Mouse (Mus musculus): Measurements from ENCODE around the gene Arhgap15. TPM values are rescaled to one million over a fixed set of nuclear protein-coding genes. Genes with fewer than 3 reads are reported as not detected.
A peak's percentile ranks its signal among the peaks of the same experiment; 100 is the strongest.

Arhgap15 gene
- polyA plus RNA-seq, 1 experiment from 2014 or later: 1.0 TPM

DNA sequence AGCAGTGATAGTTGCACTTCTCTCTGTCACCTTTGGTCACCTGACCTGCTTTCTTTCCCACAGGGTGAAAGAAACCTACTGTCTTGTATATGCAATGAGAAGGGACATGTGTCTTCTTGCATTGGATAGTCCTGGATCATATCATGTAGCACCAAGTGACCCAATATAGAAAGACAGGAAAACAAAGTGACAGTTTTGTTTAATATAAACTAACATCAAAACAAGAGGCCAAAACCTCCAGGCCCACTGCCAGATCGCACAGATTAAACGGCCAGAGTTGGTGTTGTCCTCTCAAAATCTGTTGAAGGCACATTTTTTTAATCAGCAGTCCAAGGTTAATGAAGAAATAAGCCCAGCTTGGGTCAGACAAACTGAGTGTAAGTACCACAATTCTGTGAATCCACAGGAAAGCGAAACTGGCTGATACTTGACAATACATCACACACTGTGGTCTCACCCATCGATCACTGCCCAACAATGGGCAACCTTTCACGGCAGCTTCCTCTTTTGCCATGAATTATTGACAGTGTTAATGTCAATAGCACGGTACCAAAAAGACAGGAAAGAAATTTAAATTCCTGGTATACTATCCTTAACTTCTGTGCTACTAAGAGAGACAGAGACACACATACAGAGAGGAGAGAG lies 41.5 kb downstream of the Arhgap15 start:
- Histone ChIP-seq H3K27ac (no peak overlapping the region), H3K4me2 (ENCODE audit: low read length) (no peak overlapping the region), H3K9me3 (replicated peaks; ENCODE audit: low read length) (no peaks in the 10 kb centered on the region), H3K9ac (ENCODE audit: low read depth, low read length) (no peak overlapping the region), H3K4me1 (replicated peaks; ENCODE audit: insufficient read depth, low read length) (no peaks in the 10 kb centered on the region), H3K4me3 (replicated peaks; ENCODE audit: low read depth, low read length) (no peak overlapping the region), H3K36me3 (ENCODE audit: insufficient read depth, low read length) (no peaks in the 10 kb centered on the region), H3K27me3 (ENCODE audit: insufficient read depth, low read length) (no peaks in the 10 kb centered on the region)
- TF ChIP-seq CTCF (IDR thresholded peaks at IDR 0.05; ENCODE audit: low read depth): no peak
- 54% methylated on average over 6 of the region's 6 CpGs for WGBS
- ATAC-seq (replicated peaks; ENCODE audit: low FRiP score, low read depth) (no peak), DNase-seq (ENCODE audit: low spot score) (no peak)

DNA sequence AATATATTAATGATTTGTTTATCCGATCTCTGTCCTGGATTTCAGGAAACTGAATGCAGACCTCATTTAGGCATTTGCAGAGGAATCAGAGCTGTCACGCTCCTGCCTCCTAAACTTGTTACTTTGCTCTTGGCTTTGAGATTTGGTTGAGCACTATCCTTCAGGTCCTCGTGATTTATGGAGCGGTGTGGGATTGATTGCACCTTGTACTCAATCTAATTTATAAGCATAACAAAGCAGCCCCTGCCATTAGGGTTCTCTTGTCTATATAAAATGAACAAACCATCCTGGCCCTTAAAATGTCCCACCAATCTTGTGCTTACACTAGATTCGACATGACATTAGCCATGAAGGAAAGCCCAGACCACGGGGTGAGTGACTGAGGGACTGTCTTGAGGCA lies 43.0 kb downstream of the Arhgap15 start:
- ATAC-seq (replicated peaks; ENCODE audit: low FRiP score, low read depth) (peak; percentile 40; the same call in 1 of the 2 replicates), DNase-seq (ENCODE audit: low spot score) (peak; percentile 58)
- Histone ChIP-seq H3K9me3 (replicated peaks; ENCODE audit: low read length) (no peaks in the 10 kb centered on the region), H3K4me1 (replicated peaks; ENCODE audit: insufficient read depth, low read length) (no peaks in the 10 kb centered on the region), H3K9ac (ENCODE audit: low read depth, low read length) (no peak overlapping the region), H3K36me3 (ENCODE audit: insufficient read depth, low read length) (no peaks in the 10 kb centered on the region), H3K27ac (no peak overlapping the region), H3K27me3 (ENCODE audit: insufficient read depth, low read length) (no peaks in the 10 kb centered on the region), H3K4me2 (ENCODE audit: low read length) (no peak overlapping the region), H3K4me3 (replicated peaks; ENCODE audit: low read depth, low read length) (no peak overlapping the region)
- no peak for TF ChIP-seq CTCF (IDR thresholded peaks at IDR 0.05; ENCODE audit: low read depth)
- WGBS: 26% methylated on average over 6 of the region's 6 CpGs

DNA sequence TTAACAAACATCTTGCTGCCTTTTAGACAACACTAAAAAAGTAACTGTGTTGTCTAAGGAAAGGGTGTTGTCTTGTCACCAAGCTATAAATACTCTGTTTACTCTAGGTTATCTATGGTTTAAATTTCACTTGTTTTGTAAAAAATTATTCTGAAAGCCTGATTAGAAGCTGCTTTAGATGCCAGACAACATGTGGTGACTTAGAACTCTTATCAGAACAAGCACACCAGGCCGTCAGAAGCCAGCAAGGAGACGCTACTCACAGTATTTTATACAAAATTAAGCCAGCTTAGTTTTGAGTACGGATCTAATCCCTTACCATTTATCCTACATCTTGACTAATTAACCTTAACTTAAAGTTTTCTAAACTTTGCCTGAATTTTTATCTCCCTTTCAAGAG lies 44.5 kb downstream of the Arhgap15 start:
- DNase-seq (ENCODE audit: low spot score) (no peak), ATAC-seq (replicated peaks; ENCODE audit: low FRiP score, low read depth) (no peak)
- no peaks in the 10 kb centered on the region for H3K36me3 ChIP-seq (ENCODE audit: insufficient read depth, low read length)
- H3K27me3 ChIP-seq (ENCODE audit: insufficient read depth, low read length): no peaks in the 10 kb centered on the region
- no peaks in the 10 kb centered on the region for H3K9me3 ChIP-seq (replicated peaks; ENCODE audit: low read length)
- H3K4me3 ChIP-seq (replicated peaks; ENCODE audit: low read depth, low read length): no peak overlapping the region
- TF ChIP-seq CTCF (IDR thresholded peaks at IDR 0.05; ENCODE audit: low read depth): no peak
- H3K4me1 ChIP-seq (replicated peaks; ENCODE audit: insufficient read depth, low read length): no peaks in the 10 kb centered on the region
- no peak overlapping the region for H3K4me2 ChIP-seq (ENCODE audit: low read length)
- H3K27ac ChIP-seq: no peak overlapping the region
- WGBS: 85% methylated on average over 3 of the region's 3 CpGs
- no peak overlapping the region for H3K9ac ChIP-seq (ENCODE audit: low read depth, low read length)

DNA sequence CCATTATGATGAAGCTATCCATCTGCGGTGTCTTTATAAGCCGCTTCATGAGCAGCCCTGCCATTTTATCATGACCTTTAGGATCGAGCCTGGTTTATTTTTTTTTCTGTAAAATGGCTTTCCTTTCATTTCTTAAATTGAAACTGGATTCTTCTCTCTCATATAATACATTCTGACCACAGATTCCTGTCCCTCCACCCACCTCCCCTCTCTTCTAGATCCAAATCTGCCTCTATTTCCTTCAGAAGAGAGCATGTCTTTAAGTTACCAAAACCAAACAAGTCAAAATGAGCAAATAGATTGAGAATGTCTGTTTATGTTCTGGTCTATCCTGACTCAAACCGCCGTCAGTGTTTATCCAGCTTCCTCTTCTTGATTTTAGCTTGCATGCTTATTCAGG lies 46.1 kb downstream of the Arhgap15 start:
- H3K9me3 ChIP-seq (replicated peaks; ENCODE audit: low read length): no peaks in the 10 kb centered on the region
- no peaks in the 10 kb centered on the region for H3K4me1 ChIP-seq (replicated peaks; ENCODE audit: insufficient read depth, low read length)
- DNase-seq (ENCODE audit: low spot score) (no peak), ATAC-seq (replicated peaks; ENCODE audit: low FRiP score, low read depth) (no peak)
- no peak overlapping the region for H3K27ac ChIP-seq
- no peaks in the 10 kb centered on the region for H3K36me3 ChIP-seq (ENCODE audit: insufficient read depth, low read length)
- 90% methylated on average over 5 of the region's 5 CpGs for WGBS
- H3K4me3 ChIP-seq (replicated peaks; ENCODE audit: low read depth, low read length): no peak overlapping the region
- H3K4me2 ChIP-seq (ENCODE audit: low read length): no peak overlapping the region
- no peak for TF ChIP-seq CTCF (IDR thresholded peaks at IDR 0.05; ENCODE audit: low read depth)
- H3K27me3 ChIP-seq (ENCODE audit: insufficient read depth, low read length): no peaks in the 10 kb centered on the region
- no peak overlapping the region for H3K9ac ChIP-seq (ENCODE audit: low read depth, low read length)

DNA sequence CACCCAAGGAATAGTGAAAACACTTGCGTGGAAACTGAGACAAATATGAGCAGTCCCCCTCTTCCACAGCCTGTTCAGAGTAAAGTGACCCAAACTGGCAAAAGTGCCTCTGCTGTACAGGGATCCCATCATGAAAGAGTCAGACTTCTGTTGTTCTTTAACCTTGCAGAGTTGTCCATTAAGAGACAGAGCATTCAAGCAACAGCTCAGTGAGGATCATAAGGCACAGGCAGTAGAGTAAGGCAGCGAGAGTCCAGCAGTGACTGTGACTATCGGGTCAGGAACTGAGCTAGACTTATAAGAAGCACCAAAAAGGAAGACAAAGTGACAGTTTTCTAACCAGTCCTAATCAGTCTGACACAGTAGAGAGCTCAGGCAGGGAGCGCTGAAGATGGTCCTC lies 47.8 kb downstream of the Arhgap15 start:
- Histone ChIP-seq H3K9ac (ENCODE audit: low read depth, low read length) (no peak overlapping the region), H3K4me3 (replicated peaks; ENCODE audit: low read depth, low read length) (no peak overlapping the region), H3K9me3 (replicated peaks; ENCODE audit: low read length) (no peaks in the 10 kb centered on the region), H3K4me2 (ENCODE audit: low read length) (no peak overlapping the region), H3K4me1 (replicated peaks; ENCODE audit: insufficient read depth, low read length) (no peaks in the 10 kb centered on the region), H3K36me3 (ENCODE audit: insufficient read depth, low read length) (no peaks in the 10 kb centered on the region), H3K27ac (no peak overlapping the region), H3K27me3 (ENCODE audit: insufficient read depth, low read length) (no peaks in the 10 kb centered on the region)
- TF ChIP-seq CTCF (IDR thresholded peaks at IDR 0.05; ENCODE audit: low read depth): no peak
- DNase-seq (ENCODE audit: low spot score): no peak
- ATAC-seq (replicated peaks; ENCODE audit: low FRiP score, low read depth): 0 out of 2 replicates have a peak, but pooled peaks have one; percentile 29
- WGBS: 84% methylated on average over 4 of the region's 4 CpGs

DNA sequence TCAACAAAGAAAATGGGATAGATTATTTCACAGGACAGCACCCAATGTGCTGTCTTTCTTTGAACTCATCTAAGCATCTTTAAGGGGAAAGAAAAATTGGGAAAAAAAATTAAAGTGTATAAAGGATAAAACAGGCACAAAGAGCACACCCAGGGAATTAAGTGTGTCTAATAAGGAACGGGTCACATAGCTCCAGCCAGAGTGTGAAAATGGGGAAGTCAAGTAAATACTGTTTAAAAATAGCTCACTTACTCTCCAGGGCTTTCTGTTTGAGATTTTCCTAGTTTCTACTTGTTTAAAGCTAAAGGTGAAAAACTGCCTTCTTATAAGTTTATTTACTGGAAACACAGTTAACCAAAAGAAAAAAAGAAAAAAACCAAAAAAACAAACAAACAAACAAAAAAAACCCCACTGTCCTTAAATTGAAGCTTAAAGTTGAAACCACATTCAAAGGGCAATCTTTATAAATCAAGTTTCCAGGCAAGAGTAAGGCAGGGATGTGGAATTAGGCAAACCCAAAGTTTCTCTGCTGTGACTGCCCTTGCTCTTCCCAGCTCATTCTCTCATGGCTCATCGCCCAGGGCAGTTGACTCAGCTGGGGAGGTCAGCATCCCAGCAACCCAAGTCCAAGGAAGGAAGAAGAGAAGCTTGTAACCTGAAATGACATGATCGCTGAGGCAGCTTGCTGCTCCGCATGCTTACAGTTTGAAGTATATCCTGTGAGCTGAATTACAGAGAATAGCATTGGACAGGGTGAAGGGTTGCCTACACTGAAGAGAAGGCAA lies 57.5 kb downstream of the Arhgap15 start:
- Histone ChIP-seq H3K9ac (ENCODE audit: low read depth, low read length) (no peak overlapping the region), H3K4me3 (replicated peaks; ENCODE audit: low read depth, low read length) (no peak overlapping the region), H3K9me3 (replicated peaks; ENCODE audit: low read length) (no peaks in the 10 kb centered on the region), H3K27me3 (ENCODE audit: insufficient read depth, low read length) (no peaks in the 10 kb centered on the region), H3K4me1 (replicated peaks; ENCODE audit: insufficient read depth, low read length) (no peaks in the 10 kb centered on the region), H3K4me2 (ENCODE audit: low read length) (no peak overlapping the region), H3K36me3 (ENCODE audit: insufficient read depth, low read length) (no peaks in the 10 kb centered on the region), H3K27ac (no peak overlapping the region)
- 26% methylated on average over 4 of the region's 4 CpGs for whole genome bisulfite sequencing
- TF ChIP-seq CTCF (IDR thresholded peaks at IDR 0.05; ENCODE audit: low read depth): no peak
- ATAC-seq (replicated peaks; ENCODE audit: low FRiP score, low read depth): peak; percentile 79
- peak; percentile 84 for DNase-seq (ENCODE audit: low spot score)
